Mouse (Mus musculus) heart, postnatal 36 days (tissue): ENCODE results near the gene Iqsec2. TPM values are rescaled to one million over a fixed set of nuclear protein-coding genes. Genes with fewer than 3 reads are reported as not detected.

Experiments
- DNase-seq, 2 experiments: peaks; one replicate each; pipeline ENCODE4 v3.0.0; 2021 to 2022
- intact Hi-C: fragments of 180-260 bp; cut with DNase I; formaldehyde crosslinking; loops from one replicate; pipeline ENCODE4 v1.15.1; 2025
- total RNA-seq, 2 experiments: library from RNA; stranded (reverse); gene quantifications; 2 replicates each; pipeline ENCODE4 v1.2.3; 2021

Gene Iqsec2
- total RNA-seq, result 10 to 100 TPM; 73.3 to 85.1 TPM

GRCm38 (mm10) chrX:152143941-152144741, at the start of gene Iqsec2:
Iqsec2 (plus strand) TSS chrX:152144268.
- intact Hi-C loops, result loop anchor here (10.0 kb wide), 3 partner anchors 129 to 1669 kb away; partner anchors contain the start of genes Huwe1, Ribc1 and Smc1a
- peak; percentile 40 to 51 for DNase-seq

GRCm38 (mm10) chrX:152097572-152097971, 46.5 kb upstream of the Iqsec2 start:
- intact Hi-C loops, result no loop called here
- DNase-seq, result no peak

- intact Hi-C loops, result no loop called here
- no peak for DNase-seq
These were observed 22.4 kb upstream of the Iqsec2 start for GRCm38 (mm10) chrX:152121687-152122086.

- intact Hi-C loops, result loop anchor here (10.0 kb wide), 1 partner anchor 194 kb away; the partner anchor contains the start of gene Kantr
- DNase-seq, result no peak
These were observed 13.3 kb upstream of the Iqsec2 start for GRCm38 (mm10) chrX:152130777-152131176.

GRCm38 (mm10) chrX:152132029-152132428, 12.0 kb upstream of the Iqsec2 start:
- DNase-seq, result peak in 1 of 2 experiments; percentile 7
- intact Hi-C loops, result loop anchor here (1.0 to 10.0 kb wide), 3 partner anchors 15 to 193 kb away; partner anchors contain the start of gene Kantr

- intact Hi-C loops, result loop anchor here (10.0 kb wide), 1 partner anchor 190 kb away; the partner anchor contains the start of gene Kantr
- DNase-seq, result no peak
These were observed 8.9 kb upstream of the Iqsec2 start for GRCm38 (mm10) chrX:152135195-152135594.

GRCm38 (mm10) chrX:152144742-152145214, 710 bp downstream of the Iqsec2 start:
- intact Hi-C loops, result loop anchor here (10.0 kb wide), 3 partner anchors 130 to 1670 kb away; partner anchors contain the start of genes Huwe1, Ribc1 and Smc1a
- DNase-seq, result peak; percentile 25 to 28

- no peak for DNase-seq
- intact Hi-C loops, result loop anchor here (10.0 kb wide), 3 partner anchors 131 to 1671 kb away; partner anchors contain the start of genes Huwe1, Ribc1 and Smc1a
These were observed 2.1 kb downstream of the Iqsec2 start for GRCm38 (mm10) chrX:152146150-152146549.

GRCm38 (mm10) chrX:152146691-152147090, 2.6 kb downstream of the Iqsec2 start:
- intact Hi-C loops, result loop anchor here (1.0 to 10.0 kb wide), 4 partner anchors 14 to 1672 kb away; partner anchors contain the start of genes Huwe1, Ribc1 and Smc1a

GRCm38 (mm10) chrX:152147451-152148116, 3.5 kb downstream of the Iqsec2 start:
- intact Hi-C loops, result loop anchor here (1.0 to 10.0 kb wide), 4 partner anchors 15 to 1673 kb away; partner anchors contain the start of genes Huwe1, Ribc1 and Smc1a
- peak; percentile 66 to 70 for DNase-seq

More at GRCm38 (mm10) chrX:152146691-152147090, 2.6 kb downstream of the Iqsec2 start:
- DNase-seq, result no peak

GRCm38 (mm10) chrX:152148706-152149105, 4.6 kb downstream of the Iqsec2 start:
- intact Hi-C loops, result loop anchor here (10.0 kb wide), 3 partner anchors 134 to 1674 kb away; partner anchors contain the start of genes Huwe1, Ribc1 and Smc1a

GRCm38 (mm10) chrX:152151709-152152108, 7.6 kb downstream of the Iqsec2 start:
- intact Hi-C loops, result loop anchor here (5.0 to 10.0 kb wide), 2 partner anchors 209 to 1637 kb away; no protein-coding TSS in a partner anchor
- peak; percentile 54 to 60 for DNase-seq

More at GRCm38 (mm10) chrX:152148706-152149105, 4.6 kb downstream of the Iqsec2 start:
- DNase-seq, result no peak

- intact Hi-C loops, result loop anchor here (2.0 to 10.0 kb wide), 2 partner anchors 15 to 1643 kb away; no protein-coding TSS in a partner anchor
- DNase-seq, result no peak
These were observed 14.2 kb downstream of the Iqsec2 start for GRCm38 (mm10) chrX:152158294-152158693.

- no peak for DNase-seq
- intact Hi-C loops, result no loop called here
These were observed 17.3 kb downstream of the Iqsec2 start for GRCm38 (mm10) chrX:152161404-152161803.

GRCm38 (mm10) chrX:152164061-152164460, 20.0 kb downstream of the Iqsec2 start:
- intact Hi-C loops, result no loop called here
- DNase-seq, result no peak

- no peak for DNase-seq
- intact Hi-C loops, result no loop called here
These were observed 22.1 kb downstream of the Iqsec2 start for GRCm38 (mm10) chrX:152166161-152166560.

GRCm38 (mm10) chrX:152168521-152168920, 24.5 kb downstream of the Iqsec2 start:
- DNase-seq, result peak in 1 of 2 experiments; percentile 47
- intact Hi-C loops, result no loop called here

GRCm38 (mm10) chrX:152171041-152172026, 27.3 kb downstream of the Iqsec2 start:
- peak; percentile 30 to 43 for DNase-seq
- intact Hi-C loops, result loop anchor here (2.0 to 10.0 kb wide), 3 partner anchors 13 to 173 kb away; partner anchors contain the start of genes Ribc1, Smc1a and Tspyl2

- DNase-seq, result peak; percentile 63 to 75
- intact Hi-C loops, result loop anchor here (2.0 to 10.0 kb wide), 3 partner anchors 14 to 172 kb away; partner anchors contain the start of genes Ribc1, Smc1a and Tspyl2
These were observed 28.4 kb downstream of the Iqsec2 start for GRCm38 (mm10) chrX:152172487-152172935.
